21 mouse cellular contexts compared by ENCODE assay signal in the genomic region with DNA sequence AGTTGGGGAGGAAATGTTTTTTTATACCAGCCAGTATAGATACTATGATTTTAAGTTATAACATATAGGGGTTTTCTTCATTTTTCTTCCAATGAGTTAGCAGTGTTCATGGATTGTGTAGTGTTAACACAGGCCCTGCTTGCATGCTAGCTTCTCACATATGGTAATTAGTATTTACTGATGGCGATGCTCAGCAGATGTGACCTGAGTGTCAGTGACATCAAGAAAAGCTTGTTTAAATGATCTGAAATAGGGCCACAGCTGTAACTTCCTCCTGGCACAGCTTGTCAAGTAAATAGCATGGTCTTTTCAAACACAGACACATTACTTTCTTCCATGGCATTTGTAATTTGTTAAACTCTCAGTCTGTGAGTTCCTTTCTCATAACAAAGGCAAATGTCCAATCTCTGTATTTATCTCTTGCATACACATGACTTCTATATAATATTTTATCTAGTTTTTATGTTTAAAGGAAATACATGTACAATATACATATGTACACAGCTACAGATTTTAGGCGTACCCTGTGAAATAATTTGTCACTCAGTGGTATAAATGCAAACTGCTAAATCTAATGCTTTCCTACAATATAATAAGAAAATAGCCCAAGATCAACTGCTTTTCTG. TPM values are rescaled to one million over a fixed set of nuclear protein-coding genes. Genes with fewer than 3 reads are reported as not detected.
DNase-seq lines count a peak whose midpoint lies in the region; ATAC-seq and TF ChIP-seq lines count a peak whose summit lies in the region.
"Had no signal": no experiment of that assay in that cellular context is flagged by ENCODE, and none has a peak within 500 bp of the region (broad histone marks: within the 10 kb centered on the region; RNA-seq: fewer than 3 reads in every experiment).

No protein-coding gene starts in this region.

- no peaks in the 10 kb centered on the region for H3K27me3 ChIP-seq in forebrain, embryonic 15.5 days
- no peaks in the 10 kb centered on the region for H3K27me3 ChIP-seq in forebrain, embryonic 14.5 days (replicated peaks; ENCODE audit: control insufficient read depth, insufficient read depth, low read length)
- H3K27me3 ChIP-seq in liver, adult 2 months (ENCODE audit: control insufficient read depth, insufficient read depth, low read length): no peaks in the 10 kb centered on the region
- no peaks in the 10 kb centered on the region for H3K27me3 ChIP-seq in liver, postnatal 0 days (ENCODE audit: insufficient read depth, low read length)
- H3K27me3 ChIP-seq in lung, postnatal 0 days (replicated peaks; ENCODE audit: insufficient read depth, low read length): no peaks in the 10 kb centered on the region
- H3K27me3 ChIP-seq: CH12.LX; hindbrain, embryonic 15.5 days; Patski had no signal

- TF ChIP-seq CTCF in liver, adult 2 months (IDR thresholded peaks at IDR 0.05; ENCODE audit: low read depth, low read length): no peak
- no peak for TF ChIP-seq CTCF in liver, postnatal 0 days (IDR thresholded peaks at IDR 0.05; ENCODE audit: low read depth)
- TF ChIP-seq CTCF in lung, postnatal 0 days (IDR thresholded peaks at IDR 0.05): no peak
- TF ChIP-seq CTCF in brain, embryonic 14.5 days (IDR thresholded peaks at IDR 0.05; ENCODE audit: borderline replicate concordance, extremely low read depth, insufficient read depth, insufficient read length): no peak

- DNase-seq in forebrain, embryonic 14.5 days (ENCODE audit: low spot score): no peak
- peak; percentile 57 for DNase-seq in liver, adult 2 months (ENCODE audit: extremely low read depth, low read depth, low spot score)
- no peak for DNase-seq in liver, postnatal 0 days
- DNase-seq in lung, postnatal 0 days (ENCODE audit: low spot score): peak; percentile 32
- no peak for DNase-seq in lung, postnatal 10 days
- peak; percentile 53 for DNase-seq in brain, embryonic 14.5 days (ENCODE audit: low read depth)
- DNase-seq: adrenal gland, postnatal 14 days; cerebellum, adult 2 months; cerebellum, postnatal 10 days; gastrocnemius, postnatal 10 days; heart, adult 18-20 months; heart, postnatal 10 days; heart, postnatal 4 days had no signal

- TF ChIP-seq EP300 in liver, postnatal 0 days (IDR thresholded peaks at IDR 0.05; ENCODE audit: low read depth): no peak
- TF ChIP-seq EP300 in lung, postnatal 0 days (IDR thresholded peaks at IDR 0.05): no peak

- H3K9ac ChIP-seq in forebrain, embryonic 15.5 days (replicated peaks): no peak overlapping the region
- no peak overlapping the region for H3K9ac ChIP-seq in forebrain, embryonic 14.5 days (ENCODE audit: low read length)
- no peak overlapping the region for H3K9ac ChIP-seq in liver, adult 2 months (ENCODE audit: low read depth, low read length)
- no peak overlapping the region for H3K9ac ChIP-seq in liver, postnatal 0 days (replicated peaks)
- no peak overlapping the region for H3K9ac ChIP-seq in lung, postnatal 0 days (replicated peaks; ENCODE audit: low read depth)
- H3K9ac ChIP-seq: hindbrain, embryonic 15.5 days had no signal

- H3K4me3 ChIP-seq in forebrain, embryonic 15.5 days: no peak overlapping the region
- no peak overlapping the region for H3K4me3 ChIP-seq in forebrain, embryonic 14.5 days (ENCODE audit: low read depth, low read length)
- no peak overlapping the region for H3K4me3 ChIP-seq in liver, adult 2 months (ENCODE audit: insufficient read depth, low read depth, low read length)
- H3K4me3 ChIP-seq in liver, postnatal 0 days (ENCODE audit: low read depth, low read length): no peak overlapping the region
- no peak overlapping the region for H3K4me3 ChIP-seq in lung, postnatal 0 days (ENCODE audit: low read depth, low read length)
- H3K4me3 ChIP-seq: embryonic facial prominence, embryonic 10.5 days; heart, embryonic 10.5 days; hindbrain, embryonic 15.5 days had no signal

- no peak overlapping the region for H3K4me2 ChIP-seq in forebrain, embryonic 15.5 days (replicated peaks)
- H3K4me2 ChIP-seq in forebrain, embryonic 14.5 days (ENCODE audit: low read length): no peak overlapping the region
- H3K4me2 ChIP-seq in liver, postnatal 0 days (ENCODE audit: low read depth, low read length): no peak overlapping the region
- H3K4me2 ChIP-seq in lung, postnatal 0 days (replicated peaks; ENCODE audit: low read depth, low read length): no peak overlapping the region
- H3K4me2 ChIP-seq: hindbrain, embryonic 15.5 days had no signal

- H3K36me3 ChIP-seq in forebrain, embryonic 15.5 days: no peaks in the 10 kb centered on the region
- H3K36me3 ChIP-seq in forebrain, embryonic 14.5 days (ENCODE audit: control insufficient read depth, insufficient read depth, low read length): no peaks in the 10 kb centered on the region
- H3K36me3 ChIP-seq in liver, adult 2 months (ENCODE audit: control insufficient read depth, insufficient read depth, low read length): no peaks in the 10 kb centered on the region
- H3K36me3 ChIP-seq in liver, postnatal 0 days (replicated peaks; ENCODE audit: insufficient read depth, low read length): no peaks in the 10 kb centered on the region
- no peaks in the 10 kb centered on the region for H3K36me3 ChIP-seq in lung, postnatal 0 days (ENCODE audit: insufficient read depth, low read length)
- H3K36me3 ChIP-seq: embryonic facial prominence, embryonic 10.5 days; heart, embryonic 10.5 days; hindbrain, embryonic 15.5 days had no signal

- no peaks in the 10 kb centered on the region for H3K79me2 ChIP-seq in liver, adult 2 months (ENCODE audit: control insufficient read depth, insufficient read depth, low read length)

- ATAC-seq in forebrain, embryonic 15.5 days (replicated peaks): 0 out of 2 replicates have a peak, but pooled peaks have one; percentile 51
- ATAC-seq in forebrain, embryonic 14.5 days: no peak
- no peak for ATAC-seq in liver, postnatal 0 days
- no peak for ATAC-seq in lung, postnatal 0 days
- ATAC-seq: activated CD4-positive, CD25-positive, alpha-beta regulatory T cell, adult 4 months; inflammation-experienced regulatory T-cells, adult 6 months; Patski had no signal

- no peaks in the 10 kb centered on the region for H3K9me3 ChIP-seq in forebrain, embryonic 15.5 days
- H3K9me3 ChIP-seq in forebrain, embryonic 14.5 days (replicated peaks; ENCODE audit: control insufficient read depth, low read length): no peaks in the 10 kb centered on the region
- no peaks in the 10 kb centered on the region for H3K9me3 ChIP-seq in liver, postnatal 0 days (ENCODE audit: low read length)
- H3K9me3 ChIP-seq in lung, postnatal 0 days (ENCODE audit: low read length): no peaks in the 10 kb centered on the region
- H3K9me3 ChIP-seq: embryonic facial prominence, embryonic 10.5 days; heart, embryonic 10.5 days; hindbrain, embryonic 15.5 days had no signal

- no peak overlapping the region for H3K27ac ChIP-seq in forebrain, embryonic 15.5 days (replicated peaks)
- H3K27ac ChIP-seq in forebrain, embryonic 14.5 days (ENCODE audit: low read depth, low read length): no peak overlapping the region
- H3K27ac ChIP-seq in liver, adult 2 months (replicated peaks; ENCODE audit: insufficient read depth, low read depth, low read length): no peak overlapping the region
- no peak overlapping the region for H3K27ac ChIP-seq in liver, postnatal 0 days (ENCODE audit: low read depth)
- no peak overlapping the region for H3K27ac ChIP-seq in lung, postnatal 0 days (ENCODE audit: low read length)
- H3K27ac ChIP-seq: embryonic facial prominence, embryonic 10.5 days; heart, embryonic 10.5 days; hindbrain, embryonic 15.5 days had no signal

- H3K4me1 ChIP-seq in forebrain, embryonic 15.5 days: no peaks in the 10 kb centered on the region
- no peaks in the 10 kb centered on the region for H3K4me1 ChIP-seq in forebrain, embryonic 14.5 days (ENCODE audit: control insufficient read depth, insufficient read depth, low read length)
- H3K4me1 ChIP-seq in liver, adult 2 months (ENCODE audit: control insufficient read depth, insufficient read depth, low read length): peaks cover 9% of the 10 kb centered on the region; the same call in 1 of the 2 replicates
- no peaks in the 10 kb centered on the region for H3K4me1 ChIP-seq in liver, postnatal 0 days (ENCODE audit: insufficient read depth)
- no peaks in the 10 kb centered on the region for H3K4me1 ChIP-seq in lung, postnatal 0 days (ENCODE audit: insufficient read depth, low read depth, low read length)
- H3K4me1 ChIP-seq: embryonic facial prominence, embryonic 10.5 days; heart, embryonic 10.5 days; hindbrain, embryonic 15.5 days had no signal

- TF ChIP-seq POLR2A in liver, adult 2 months (IDR thresholded peaks at IDR 0.05; ENCODE audit: extremely low read depth, insufficient read depth, low read length): no peak
- no peak for TF ChIP-seq POLR2A in brain, embryonic 14.5 days (IDR thresholded peaks at IDR 0.05; ENCODE audit: borderline replicate concordance, extremely low read depth, insufficient read depth, insufficient read length, poor library complexity, severe bottlenecking)

- WGBS in forebrain, embryonic 15.5 days: 71% methylated on average over 2 of the region's 2 CpGs
- WGBS in forebrain, embryonic 14.5 days: 81% methylated on average over 2 of the region's 2 CpGs
- 57% methylated on average over 2 of the region's 2 CpGs for WGBS in liver, adult 2 months
- 74% methylated on average over 2 of the region's 2 CpGs for WGBS in liver, postnatal 0 days (ENCODE audit: insufficient replicate concordance)
- 60% methylated on average over 2 of the region's 2 CpGs for WGBS in lung, postnatal 0 days

RNA-seq across cellular contexts. Expression of a gene that starts 18.1 kb away (rescaled TPM):
- 17.8 and 18.5 TPM in 2 replicates for polyA plus RNA-seq in forebrain, embryonic 15.5 days (2015; fragmentation: Nextera tagmentation; extraction: Ambion mirVana)
- polyA plus RNA-seq in forebrain, embryonic 14.5 days (2014; fragmentation: Nextera tagmentation; extraction: Ambion mirVana): 18.5 and 20.0 TPM in 2 replicates
- 0.94 and 1.0 TPM in 2 replicates for total RNA-seq in liver, adult 2 months (2014; rRNA removed)
- 0.55 and 0.82 TPM in 2 replicates for polyA plus RNA-seq in liver, adult 2 months (2012; rRNA removed)
- polyA plus RNA-seq in liver, postnatal 0 days (2015; fragmentation: Nextera tagmentation; extraction: Ambion mirVana): 1.7 and 2.5 TPM in 2 replicates
- 13.8 and 14.5 TPM in 2 replicates for polyA plus RNA-seq in lung, postnatal 0 days (2015; fragmentation: Nextera tagmentation; extraction: Ambion mirVana)
- 13.5 and 14.4 TPM in 2 replicates for polyA plus RNA-seq in brain, embryonic 14.5 days (2012; rRNA removed)

Comparison
In these comparisons a context has a peak if more than half of its experiments do, and no peak if none do; other contexts are left out.
1. DNase-seq: peak in liver, adult 2 months (single experiment), lung, postnatal 0 days (single experiment) and brain, embryonic 14.5 days (single experiment); none in forebrain, embryonic 14.5 days (single experiment), liver, postnatal 0 days (single experiment) and lung, postnatal 10 days (single experiment).